Mouse (Mus musculus): ENCODE data around the gene Clmp. TPM values are rescaled to one million over a fixed set of nuclear protein-coding genes. Genes with fewer than 3 reads are reported as not detected.
"Not testable (repeated sequence)": the region's sequence is repeated elsewhere in the genome, so short reads cannot be mapped to it uniquely, and the experiment has no call there.

The Clmp gene
- polyA plus RNA-seq, 1 experiment, result 11.8 TPM

DNA sequence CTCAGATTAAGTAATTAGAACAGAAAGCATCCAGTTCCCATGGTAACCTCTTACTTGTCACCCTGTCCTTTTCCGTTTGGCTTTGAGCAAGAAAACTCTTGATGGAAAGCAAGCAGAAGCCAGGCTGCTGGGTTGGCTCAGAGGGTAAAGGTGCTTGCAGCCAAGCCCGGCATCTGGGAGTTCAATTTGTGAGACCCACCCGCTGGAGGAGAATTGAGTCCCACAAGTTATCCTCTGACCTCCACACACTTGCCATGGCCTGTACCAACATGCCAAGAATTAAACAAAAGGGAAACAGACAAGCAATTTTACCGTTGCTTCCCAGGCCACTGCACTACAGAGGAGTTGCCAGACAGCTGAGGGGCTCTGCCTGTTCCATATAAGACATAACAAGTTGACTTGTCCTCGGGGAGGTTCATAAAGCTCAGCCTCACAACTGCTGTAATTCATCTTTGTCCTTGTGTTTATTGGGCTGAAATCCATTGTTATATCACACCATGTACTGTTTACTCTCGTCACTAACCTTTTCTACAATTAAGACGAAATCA is 80.4 kb downstream of the Clmp start:
- no peaks in the 10 kb centered on the region for H3K4me1 ChIP-seq (ENCODE audit: control insufficient read depth, insufficient read depth, low read length)
- 48% methylated on average over 7 of the region's 7 CpGs for WGBS
- DNase-seq, result no peak
- no peak overlapping the region for H3K4me3 ChIP-seq (replicated peaks; ENCODE audit: extremely low read depth, low read depth, low read length)
- TF ChIP-seq POLR2A (IDR thresholded peaks at IDR 0.05; ENCODE audit: borderline replicate concordance, extremely low read depth, low read depth, low read length) (no peak), CTCF (IDR thresholded peaks at IDR 0.05; ENCODE audit: insufficient read depth, low read length) (no peak)

DNA sequence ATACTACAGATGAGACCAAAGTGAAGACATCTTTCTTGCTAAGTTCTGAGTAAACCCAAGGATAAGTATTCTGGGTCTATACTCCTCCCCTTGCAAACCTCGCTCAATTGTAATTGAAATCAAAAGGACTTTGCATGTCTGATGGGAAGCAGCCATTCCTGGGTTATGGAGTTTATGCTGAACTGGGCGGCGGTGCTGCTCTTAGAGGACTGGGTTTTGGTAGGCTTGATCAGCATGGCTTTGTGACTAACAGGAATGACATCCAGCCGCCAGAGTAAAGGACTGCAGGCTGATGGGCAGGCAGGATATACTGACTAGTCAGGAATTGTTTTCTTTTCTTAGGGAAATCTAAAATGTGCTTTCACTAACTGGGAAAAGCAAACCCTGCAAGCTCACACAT is 82.2 kb downstream of the Clmp start:
- H3K4me1 ChIP-seq (ENCODE audit: control insufficient read depth, insufficient read depth, low read length), result no peaks in the 10 kb centered on the region
- no peak for TF ChIP-seq CTCF (IDR thresholded peaks at IDR 0.05; ENCODE audit: insufficient read depth, low read length)
- TF ChIP-seq POLR2A (IDR thresholded peaks at IDR 0.05; ENCODE audit: borderline replicate concordance, extremely low read depth, low read depth, low read length), result no peak
- no peak overlapping the region for H3K4me3 ChIP-seq (replicated peaks; ENCODE audit: extremely low read depth, low read depth, low read length)
- DNase-seq, result no peak
- WGBS, result 91% methylated on average over 4 of the region's 4 CpGs

- WGBS, result 65% methylated on average over 13 of the region's 13 CpGs
- Histone ChIP-seq H3K4me3 (replicated peaks; ENCODE audit: extremely low read depth, low read depth, low read length) (no peak overlapping the region), H3K4me1 (ENCODE audit: control insufficient read depth, insufficient read depth, low read length) (no peaks in the 10 kb centered on the region)
- no peak for TF ChIP-seq CTCF (IDR thresholded peaks at IDR 0.05; ENCODE audit: insufficient read depth, low read length)
- TF ChIP-seq POLR2A (IDR thresholded peaks at IDR 0.05; ENCODE audit: borderline replicate concordance, extremely low read depth, low read depth, low read length), result no peak
- DNase-seq, result no peak
These were observed 86.5 kb downstream of the Clmp start for GRCm38 (mm10) chr9:40772246-40772645.

DNA sequence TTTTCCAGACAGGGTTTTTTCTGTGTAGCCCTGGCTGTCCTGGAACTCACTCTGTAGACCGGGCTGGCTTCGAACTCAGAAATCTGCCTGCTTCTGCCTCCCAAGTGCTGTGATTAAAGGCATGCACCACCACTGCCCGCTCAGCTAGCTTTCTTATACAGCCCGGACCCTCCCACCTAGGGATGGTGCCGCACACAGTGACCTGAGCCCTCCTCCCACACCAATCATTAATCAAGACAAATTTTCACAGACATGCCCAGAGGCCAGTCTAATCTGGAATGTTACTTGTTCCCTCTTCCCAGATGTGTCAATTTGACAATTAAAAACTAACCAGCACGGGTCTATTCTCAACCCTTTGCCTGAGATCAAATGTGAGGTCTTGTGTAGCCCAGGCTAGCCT is 87.4 kb downstream of the Clmp start:
- not testable (repeated sequence) for DNase-seq

DNA sequence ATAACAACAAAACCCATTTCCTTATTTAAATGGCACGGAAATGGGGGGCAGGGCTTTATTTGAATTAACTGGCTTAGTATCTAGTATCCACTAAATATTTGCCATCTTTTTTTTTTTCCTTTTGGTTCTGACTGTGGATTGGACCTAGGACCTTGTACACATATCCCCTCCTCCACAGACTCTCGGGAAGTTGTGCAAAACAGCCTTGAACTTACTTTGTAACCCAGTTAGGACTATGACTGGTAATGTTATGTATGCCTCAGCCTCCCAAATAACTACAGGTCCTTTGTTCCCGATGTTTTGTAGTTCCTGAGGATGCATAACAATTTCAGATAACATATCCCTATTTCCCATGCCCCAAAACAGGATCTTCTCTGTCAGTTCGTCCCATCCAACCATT is 88.1 kb downstream of the Clmp start:
- 52% methylated on average over 4 of the region's 4 CpGs for WGBS
- TF ChIP-seq CTCF (IDR thresholded peaks at IDR 0.05; ENCODE audit: insufficient read depth, low read length) (no peak), POLR2A (IDR thresholded peaks at IDR 0.05; ENCODE audit: borderline replicate concordance, extremely low read depth, low read depth, low read length) (no peak)
- DNase-seq, result no peak
- Histone ChIP-seq H3K4me1 (ENCODE audit: control insufficient read depth, insufficient read depth, low read length) (no peaks in the 10 kb centered on the region), H3K4me3 (replicated peaks; ENCODE audit: extremely low read depth, low read depth, low read length) (no peak overlapping the region)

More for the DNA sequence above, 87.4 kb downstream of the Clmp start:
- WGBS, result 85% methylated on average over 6 of the region's 6 CpGs
- H3K4me1 ChIP-seq (ENCODE audit: control insufficient read depth, insufficient read depth, low read length); H3K4me3 ChIP-seq (replicated peaks; ENCODE audit: extremely low read depth, low read depth, low read length): not testable (repeated sequence)

DNA sequence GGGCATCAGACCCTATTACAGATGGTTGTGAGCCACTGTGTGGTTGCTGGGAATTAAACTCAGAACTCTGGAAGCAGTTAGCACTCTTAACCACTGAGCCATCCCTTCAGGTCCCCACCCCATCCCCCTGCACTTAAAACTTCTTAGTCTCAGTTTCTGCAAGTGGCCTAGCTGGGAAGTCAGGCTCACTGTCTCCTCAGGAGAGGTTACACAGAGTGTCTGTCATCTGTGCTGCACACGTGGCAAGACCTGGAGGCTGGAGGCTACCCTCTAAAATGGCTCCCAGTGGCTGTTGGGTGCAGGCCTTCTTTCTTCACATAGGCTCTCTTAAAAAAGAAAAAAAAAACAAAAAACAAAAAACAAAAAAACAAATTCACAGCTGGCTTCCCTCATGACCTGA is 90.3 kb downstream of the Clmp start:
- H3K4me1 ChIP-seq (ENCODE audit: control insufficient read depth, insufficient read depth, low read length), result peaks cover 4% of the 10 kb centered on the region
- no peak for TF ChIP-seq POLR2A (IDR thresholded peaks at IDR 0.05; ENCODE audit: borderline replicate concordance, extremely low read depth, low read depth, low read length)
- no peak for TF ChIP-seq CTCF (IDR thresholded peaks at IDR 0.05; ENCODE audit: insufficient read depth, low read length)
- H3K4me3 ChIP-seq (replicated peaks; ENCODE audit: extremely low read depth, low read depth, low read length), result no peak overlapping the region
- DNase-seq, result no peak
- WGBS, result 56% methylated on average over 1 of the region's 1 CpGs

DNA sequence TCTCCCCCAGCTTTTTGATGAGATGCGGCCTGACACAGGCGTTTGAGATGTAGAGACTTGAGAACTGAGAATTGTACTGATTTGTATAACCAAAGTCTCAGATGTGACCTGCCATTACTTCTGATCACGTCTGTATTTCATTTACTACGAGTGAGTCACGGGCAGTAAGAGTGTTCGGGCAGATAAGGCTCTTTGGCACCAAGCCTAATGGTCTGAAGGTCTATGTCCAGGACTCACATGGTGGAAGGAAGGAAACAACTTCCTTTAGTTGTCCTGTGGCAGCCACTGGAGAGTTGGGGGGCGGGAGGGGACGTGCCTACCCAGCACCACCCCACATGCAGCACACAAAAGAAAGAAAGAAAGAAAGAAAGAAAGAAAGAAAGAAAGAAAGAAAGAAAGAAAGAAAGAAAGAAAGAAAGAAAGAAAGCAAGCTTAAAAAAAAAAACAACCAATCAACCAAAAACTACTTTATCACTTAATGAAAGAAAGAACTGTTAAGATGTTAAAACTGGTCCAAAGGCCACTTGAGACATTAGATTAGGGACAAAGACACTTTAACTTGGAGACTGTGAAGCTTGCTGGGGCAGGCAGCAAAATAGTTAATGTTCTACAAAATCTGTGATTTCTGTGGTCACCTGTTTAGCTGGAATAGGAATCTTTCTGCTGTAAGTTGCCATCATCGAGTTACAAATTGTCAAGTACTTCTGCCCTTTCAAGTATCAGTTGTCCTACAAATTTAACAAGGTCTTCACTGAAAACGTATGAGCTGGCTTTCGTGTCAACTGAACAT is 90.9 kb downstream of the Clmp start:
- 36% methylated on average over 11 of the region's 11 CpGs for WGBS
- TF ChIP-seq CTCF (IDR thresholded peaks at IDR 0.05; ENCODE audit: insufficient read depth, low read length) (no peak), POLR2A (IDR thresholded peaks at IDR 0.05; ENCODE audit: borderline replicate concordance, extremely low read depth, low read depth, low read length) (no peak)
- Histone ChIP-seq H3K4me1 (ENCODE audit: control insufficient read depth, insufficient read depth, low read length) (peaks cover 4% of the 10 kb centered on the region), H3K4me3 (replicated peaks; ENCODE audit: extremely low read depth, low read depth, low read length) (no peak overlapping the region)
- DNase-seq, result no peak

DNA sequence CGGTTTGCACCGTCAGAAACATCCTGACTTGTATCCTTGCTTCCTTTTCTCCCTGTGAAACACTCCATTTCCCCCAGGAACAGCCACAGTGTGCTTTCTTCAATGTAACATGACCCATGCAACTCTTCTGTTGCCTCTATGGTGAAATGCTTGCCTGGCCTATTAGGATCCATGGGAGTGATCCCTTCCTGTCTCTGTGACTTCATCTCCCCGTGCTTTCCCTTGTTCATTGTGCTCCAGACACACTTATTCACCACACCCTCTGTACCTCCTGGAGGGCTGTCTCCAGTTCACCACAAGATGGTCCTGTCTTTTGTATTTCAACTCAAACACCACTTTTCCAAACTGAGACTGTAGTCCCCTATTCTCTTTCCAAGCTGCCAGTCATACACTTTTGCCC is 94.3 kb downstream of the Clmp start:
- peaks cover 18% of the 10 kb centered on the region for H3K4me1 ChIP-seq (ENCODE audit: control insufficient read depth, insufficient read depth, low read length)
- H3K4me3 ChIP-seq (replicated peaks; ENCODE audit: extremely low read depth, low read depth, low read length), result no peak overlapping the region
- WGBS, result 50% methylated on average over 3 of the region's 3 CpGs
- no peak for DNase-seq
- TF ChIP-seq CTCF (IDR thresholded peaks at IDR 0.05; ENCODE audit: insufficient read depth, low read length), result no peak
- no peak for TF ChIP-seq POLR2A (IDR thresholded peaks at IDR 0.05; ENCODE audit: borderline replicate concordance, extremely low read depth, low read depth, low read length)

DNA sequence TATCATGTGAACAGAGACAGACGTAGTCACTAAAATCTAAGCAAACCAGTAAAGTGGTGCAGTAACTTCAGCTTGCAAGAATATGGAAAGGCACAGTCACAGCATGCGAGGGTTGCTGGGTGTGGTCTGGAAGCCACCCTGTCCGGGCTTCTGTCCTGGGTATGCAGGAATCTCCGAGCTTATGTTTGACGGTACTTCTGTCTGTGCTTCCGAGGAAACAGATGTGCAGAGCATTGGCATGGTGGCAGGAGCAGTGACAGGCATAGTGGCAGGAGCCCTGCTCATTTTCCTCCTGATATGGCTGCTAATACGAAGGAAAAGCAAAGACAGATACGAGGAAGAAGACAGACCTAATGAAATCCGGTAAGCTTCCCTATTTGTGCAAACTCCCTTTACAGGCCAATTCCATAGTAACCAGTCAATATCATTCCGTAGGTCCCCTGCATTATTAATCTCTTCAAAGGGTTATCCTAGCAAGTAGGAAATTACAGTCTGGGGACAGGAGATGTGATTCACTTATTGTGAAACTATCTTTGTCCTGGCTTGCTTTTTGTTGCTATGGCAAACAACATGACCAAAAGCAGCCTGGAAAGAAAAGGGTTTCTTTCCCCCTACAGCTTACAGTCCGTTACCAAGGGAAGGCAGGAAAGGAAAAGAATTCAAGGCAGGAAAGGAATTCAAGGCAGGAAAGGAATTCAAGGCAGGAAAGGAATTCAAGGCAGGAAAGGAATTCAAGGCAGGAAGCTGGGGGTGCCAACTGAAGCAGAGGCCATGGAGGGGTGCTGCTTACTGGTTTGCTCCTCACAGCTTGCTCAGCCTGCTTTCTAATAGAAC is 95.3 kb downstream of the Clmp start:
- TF ChIP-seq POLR2A (IDR thresholded peaks at IDR 0.05; ENCODE audit: borderline replicate concordance, extremely low read depth, low read depth, low read length) (no peak), CTCF (IDR thresholded peaks at IDR 0.05; ENCODE audit: insufficient read depth, low read length) (no peak)
- WGBS, result 47% methylated on average over 11 of the region's 11 CpGs
- DNase-seq, result no peak

More for the DNA sequence above, 95.3 kb downstream of the Clmp start:
- peak overlapping the region; percentile 39 for H3K4me3 ChIP-seq (replicated peaks; ENCODE audit: extremely low read depth, low read depth, low read length)
- H3K4me1 ChIP-seq (ENCODE audit: control insufficient read depth, insufficient read depth, low read length), result peaks cover 18% of the 10 kb centered on the region
